Mouse (Mus musculus) gastrocnemius, postnatal 14 days (tissue): ENCODE results near the gene BC051665. TPM values are rescaled to one million over a fixed set of nuclear protein-coding genes. Genes with fewer than 3 reads are reported as not detected.

ENCODE experiments used
- DNase-seq: peaks from one replicate; pipeline ENCODE4 v3.0.0; 2021; ENCODE audit warnings: mixed read lengths
- intact Hi-C: fragments of 180-260 bp; cut with DNase I; formaldehyde crosslinking; loops from one replicate; pipeline ENCODE4 v1.15.1; 2025; ENCODE audit warnings: low total_unique reads
- long read RNA-seq, 2 experiments: library from polyadenylated mRNA; stranded (forward); transcript quantifications; one replicate each; pipeline ENCODE4 v2.0.0; 2021
- total RNA-seq, 2 experiments: library from RNA; stranded (reverse); gene quantifications; 2 replicates each; pipeline ENCODE4 v1.2.3; 2021

BC051665 gene
- not detected for total RNA-seq
- long read RNA-seq, experiment 1, result 0 reads
- long read RNA-seq, experiment 2, result 0 reads

DNA sequence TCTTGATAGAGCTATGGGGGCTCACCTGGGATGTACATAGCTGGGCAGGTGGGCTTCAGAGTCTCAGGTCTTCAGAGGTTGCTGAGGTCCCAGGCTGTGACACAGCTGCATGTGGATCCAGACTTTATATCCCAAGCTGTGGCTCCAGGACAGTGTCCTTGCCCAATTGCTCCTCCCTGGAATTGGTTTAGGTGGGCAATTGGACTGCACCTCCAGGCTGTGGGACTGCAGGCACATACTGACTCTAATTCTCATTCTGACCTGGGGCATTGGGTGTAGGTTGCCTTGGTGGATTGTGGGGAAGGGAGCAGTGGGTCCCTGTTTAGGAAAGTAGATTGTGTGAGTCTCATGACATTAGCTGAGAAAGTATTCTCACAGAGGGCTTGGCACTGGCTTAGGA, at the start of gene BC051665:
BC051665 (minus strand) TSS at position 101 of the 400 bp plus-strand sequence.
- intact Hi-C loops, result no loop called here
- no peak for DNase-seq

DNA sequence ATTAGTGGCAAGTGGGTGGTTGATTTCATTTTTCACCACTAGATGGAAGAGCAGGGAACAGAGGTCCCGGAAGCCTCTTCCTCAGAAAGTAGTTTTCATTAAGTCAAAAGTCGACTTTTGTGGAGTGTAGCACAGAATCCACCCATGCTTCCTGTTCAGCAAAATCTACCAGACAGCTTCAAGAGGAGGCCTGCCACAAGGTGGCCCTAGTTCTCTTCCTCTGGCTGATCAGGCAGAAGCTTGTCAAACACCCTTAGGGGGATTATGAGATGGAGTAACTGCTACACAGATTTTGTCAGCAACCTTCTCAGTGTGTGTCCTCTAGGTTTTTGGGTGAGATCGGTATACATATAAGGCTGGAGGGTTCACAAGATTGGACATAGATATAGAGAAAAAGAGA, 39.9 kb upstream of the BC051665 start:
- no peak for DNase-seq

DNA sequence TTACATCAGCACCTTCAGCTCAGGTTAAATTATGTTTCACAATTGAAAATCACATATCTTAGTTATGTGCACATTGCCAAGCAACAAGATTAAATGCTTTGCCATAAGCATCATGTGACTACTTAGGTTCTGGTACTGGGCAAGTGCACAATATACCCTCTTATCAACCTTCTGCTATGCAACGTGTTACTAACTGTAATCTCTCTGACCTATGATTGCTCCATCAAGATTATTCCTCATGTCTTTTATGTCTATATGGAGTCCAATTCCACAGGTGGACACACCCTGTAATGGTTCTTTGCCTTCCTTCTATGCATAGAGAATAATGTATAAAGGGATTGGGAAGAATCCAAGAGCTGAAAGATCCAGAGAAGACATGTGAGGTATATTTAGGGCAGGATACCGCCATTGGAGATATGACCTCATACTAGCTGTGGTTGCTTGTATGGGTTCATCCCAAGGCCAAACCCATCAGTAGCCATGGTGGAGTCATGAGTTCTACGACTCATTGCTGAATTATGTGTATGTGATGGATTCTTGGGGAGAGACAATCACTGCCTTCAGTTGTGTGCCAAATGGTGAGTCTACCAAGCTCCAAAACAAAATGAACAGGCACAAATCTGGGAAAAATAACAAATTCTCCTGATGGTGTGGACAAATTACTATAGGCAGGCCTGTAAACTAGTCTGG, 34.5 kb upstream of the BC051665 start:
- DNase-seq, result no peak
- intact Hi-C loops, result no loop called here

More for the DNA sequence above, 39.9 kb upstream of the BC051665 start:
- intact Hi-C loops, result no loop called here

GRCm38 (mm10) chr13:60819469-60819868, 33.3 kb upstream of the BC051665 start:
- DNase-seq, result peak; percentile 14
- intact Hi-C loops, result loop anchor here (5.0 kb wide), 1 partner anchor 62 kb away; no protein-coding TSS in a partner anchor

- intact Hi-C loops, result no loop called here
- no peak for DNase-seq
Measured at GRCm38 (mm10) chr13:60813722-60814121, 27.6 kb upstream of the BC051665 start.

GRCm38 (mm10) chr13:60812768-60813167, 26.6 kb upstream of the BC051665 start:
- intact Hi-C loops, result no loop called here
- no peak for DNase-seq

DNA sequence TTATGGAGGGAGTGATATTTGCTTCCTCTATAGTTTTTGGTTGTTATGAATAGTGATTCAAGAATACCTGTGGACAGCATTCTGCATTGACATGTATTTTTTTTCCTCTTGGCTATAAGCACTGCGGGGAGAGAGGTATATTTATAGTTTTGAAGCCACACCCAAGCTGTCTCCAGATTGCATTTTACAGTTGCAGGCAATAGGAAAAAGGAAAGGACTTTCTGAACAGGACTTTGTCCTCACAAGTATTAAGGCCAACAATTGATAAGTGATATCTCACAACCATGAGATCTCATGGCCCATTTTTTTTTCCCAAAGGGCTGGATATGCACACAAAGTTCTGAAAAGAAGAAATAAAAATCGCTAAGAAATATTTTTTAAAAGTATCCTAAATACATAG, 23.5 kb upstream of the BC051665 start:
- no peak for DNase-seq
- intact Hi-C loops, result no loop called here

GRCm38 (mm10) chr13:60802749-60803148, 16.6 kb upstream of the BC051665 start, which contains the start of gene Ctsll3:
TSS of gene Ctsll3 (minus strand) at chr13:60802849.
- intact Hi-C loops, result no loop called here
- DNase-seq, result no peak

DNA sequence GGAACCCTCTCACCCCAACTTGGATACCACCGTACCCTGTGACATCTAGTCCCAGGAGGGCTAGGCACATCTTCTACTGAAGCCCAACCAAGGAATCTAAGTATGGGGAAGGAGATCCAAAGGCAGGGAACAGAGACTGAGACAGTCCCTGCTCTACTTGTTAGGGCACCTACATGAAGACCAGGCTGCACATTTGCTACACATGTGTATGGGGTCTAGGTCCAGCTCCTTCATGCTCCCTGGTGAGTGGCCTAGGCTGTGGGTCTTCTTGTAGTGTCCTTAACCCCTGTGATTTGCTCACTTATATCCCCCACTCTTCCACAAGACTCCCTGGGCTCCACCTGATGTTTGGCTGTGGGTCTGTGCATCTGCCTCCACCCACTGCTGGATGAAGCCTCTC, 3.3 kb upstream of the BC051665 start:
- intact Hi-C loops, result no loop called here

DNA sequence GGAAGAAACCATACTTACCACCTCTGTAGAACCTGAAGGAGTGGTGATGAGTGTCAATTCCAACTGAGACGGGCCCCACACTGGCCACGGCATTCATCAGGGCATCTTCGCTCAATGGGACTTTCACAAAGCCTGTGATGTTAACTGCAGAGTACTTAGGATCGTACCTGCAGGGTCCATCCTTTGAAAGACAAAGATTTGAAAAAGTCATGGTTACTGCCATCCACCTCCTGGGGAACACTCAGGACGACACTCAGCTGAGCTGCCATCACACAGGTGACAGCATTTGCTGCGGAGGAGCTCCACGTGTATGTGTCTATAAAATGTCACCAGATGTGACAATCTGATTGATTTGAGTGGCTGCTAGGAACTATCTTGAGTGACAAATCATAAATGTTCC, 2.9 kb downstream of the BC051665 start:
- intact Hi-C loops, result no loop called here

More for the DNA sequence above, 3.3 kb upstream of the BC051665 start:
- DNase-seq, result no peak

GRCm38 (mm10) chr13:60780534-60780933, 5.6 kb downstream of the BC051665 start:
- intact Hi-C loops, result no loop called here
- DNase-seq, result no peak

More for the DNA sequence above, 2.9 kb downstream of the BC051665 start:
- no peak for DNase-seq

DNA sequence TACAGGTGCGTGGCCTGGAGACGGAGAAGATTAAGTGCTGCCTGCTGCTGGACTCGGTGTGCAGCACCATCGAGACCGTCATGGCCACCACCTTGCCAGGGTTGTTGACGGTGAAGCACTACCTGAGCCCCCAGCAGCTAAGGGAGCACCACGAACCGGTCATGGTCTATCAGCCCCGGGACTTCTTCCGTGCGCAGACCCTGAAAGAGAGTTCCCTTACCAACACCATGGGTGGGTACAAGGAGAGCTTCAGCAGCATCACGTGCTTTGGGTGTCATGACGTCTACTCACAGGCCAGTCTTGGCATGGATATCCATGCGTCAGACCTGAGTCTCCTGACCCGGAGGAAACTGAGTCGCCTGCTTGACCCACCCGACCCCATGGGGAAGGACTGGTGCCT, 25.0 kb downstream of the BC051665 start:
- intact Hi-C loops, result no loop called here
- no peak for DNase-seq

GRCm38 (mm10) chr13:60760392-60760791, 25.8 kb downstream of the BC051665 start:
- DNase-seq, result no peak
- intact Hi-C loops, result no loop called here

DNA sequence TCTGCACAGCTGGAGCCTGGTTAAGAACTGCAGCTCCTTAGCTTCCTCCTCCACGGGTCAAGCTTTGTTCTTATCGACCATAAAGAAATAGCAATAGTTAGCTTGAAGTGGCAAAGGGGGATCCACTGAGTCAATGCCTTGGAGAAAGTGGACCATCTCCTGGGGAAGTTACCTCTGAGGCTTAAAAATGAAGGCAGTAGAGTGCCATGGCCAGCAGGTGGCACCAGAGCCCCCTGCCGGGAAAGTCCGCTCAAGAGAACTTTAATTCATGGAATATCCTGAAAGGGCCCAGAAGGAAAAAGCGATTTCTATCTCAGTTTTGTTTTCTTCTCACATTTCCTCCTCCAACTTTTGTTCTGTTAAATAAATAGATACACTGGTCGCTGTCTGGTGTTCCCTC, 27.0 kb downstream of the BC051665 start:
- intact Hi-C loops, result loop anchor here (5.0 kb wide), 1 partner anchor 58 kb away; no protein-coding TSS in a partner anchor
- DNase-seq, result no peak

GRCm38 (mm10) chr13:60757292-60757691, 28.9 kb downstream of the BC051665 start:
- DNase-seq, result no peak
- intact Hi-C loops, result loop anchor here (5.0 kb wide), 1 partner anchor 60 kb away; no protein-coding TSS in a partner anchor

GRCm38 (mm10) chr13:60755251-60755650, 30.9 kb downstream of the BC051665 start:
- intact Hi-C loops, result loop anchor here (5.0 kb wide), 1 partner anchor 62 kb away; no protein-coding TSS in a partner anchor
- DNase-seq, result no peak

- intact Hi-C loops, result no loop called here
Measured at GRCm38 (mm10) chr13:60753216-60753615, 32.9 kb downstream of the BC051665 start.

DNA sequence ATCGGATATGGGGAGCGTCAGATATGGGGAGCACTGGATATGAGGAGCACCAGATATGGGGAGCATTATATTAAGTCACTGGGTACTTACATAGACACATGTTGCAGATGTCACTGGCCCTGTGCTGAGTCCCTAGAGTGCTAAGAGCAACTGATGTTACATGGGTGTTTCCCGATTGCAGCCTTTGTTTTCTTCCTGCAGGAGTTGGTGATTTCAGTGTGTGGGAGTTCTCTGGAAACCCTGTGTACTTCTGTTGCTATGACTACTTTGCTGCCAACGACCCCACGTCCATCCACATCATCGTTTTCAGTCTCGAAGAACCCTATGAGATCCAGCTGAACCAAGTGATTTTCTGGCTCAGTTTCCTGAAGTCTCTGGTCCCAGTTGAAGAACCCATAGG, 35.2 kb downstream of the BC051665 start:
- intact Hi-C loops, result no loop called here
- DNase-seq, result no peak

More at GRCm38 (mm10) chr13:60753216-60753615, 32.9 kb downstream of the BC051665 start:
- no peak for DNase-seq

GRCm38 (mm10) chr13:60748556-60748955, 37.6 kb downstream of the BC051665 start:
- no peak for DNase-seq
- intact Hi-C loops, result no loop called here

- intact Hi-C loops, result no loop called here
- DNase-seq, result no peak
Measured at GRCm38 (mm10) chr13:60747201-60747600, 39.0 kb downstream of the BC051665 start.

DNA sequence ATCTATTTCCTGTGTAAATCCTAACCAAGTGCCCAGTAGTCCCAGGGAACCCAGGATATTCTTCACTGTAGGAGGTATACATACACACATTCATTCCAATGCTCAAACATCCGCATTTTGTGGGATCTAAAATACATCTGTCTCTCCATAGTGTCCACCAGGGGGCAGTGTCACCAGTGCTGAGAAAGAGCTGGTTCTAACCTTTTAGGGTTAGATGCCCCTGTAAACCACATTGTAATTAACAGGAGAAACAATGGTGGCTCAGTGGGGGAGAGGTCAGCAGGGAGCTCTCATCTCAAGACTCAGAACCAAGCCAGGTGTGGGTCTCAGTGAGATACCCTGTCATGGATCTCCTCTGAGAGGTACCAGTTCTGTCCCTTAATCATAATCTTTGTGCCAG, 39.9 kb downstream of the BC051665 start:
- intact Hi-C loops, result no loop called here
- no peak for DNase-seq
